ENCODE assay signal across 27 mouse cellular contexts in the genomic region with DNA sequence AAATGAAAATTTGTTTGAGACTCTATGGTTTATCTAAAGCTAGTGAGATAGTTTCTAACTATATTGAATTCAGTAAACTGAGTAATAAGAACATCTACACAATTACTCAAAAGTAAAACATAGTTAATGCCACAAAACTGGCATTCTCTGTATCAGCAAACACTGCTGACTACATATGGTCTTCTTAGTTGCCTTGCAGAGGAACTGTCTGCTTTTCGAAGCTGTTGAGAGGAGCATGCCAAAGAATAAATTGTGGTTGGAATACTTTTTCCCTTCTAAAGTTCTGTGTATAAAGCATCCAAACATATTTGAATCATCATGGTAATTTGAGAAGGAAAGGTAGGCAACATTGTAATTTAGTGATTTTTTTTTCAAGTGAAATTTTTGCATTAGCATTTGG.
DNase-seq lines count a peak whose midpoint lies in the region; ATAC-seq and TF ChIP-seq lines count a peak whose summit lies in the region.
"Had no signal": no experiment of that assay in that cellular context is flagged by ENCODE, and none has a peak within 500 bp of the region (broad histone marks: within the 10 kb centered on the region; RNA-seq: fewer than 3 reads in every experiment).

No protein-coding gene starts in this region.

- no peak overlapping the region for H3K4me2 ChIP-seq in embryonic facial prominence, embryonic 14.5 days (ENCODE audit: low read depth, low read length)
- H3K4me2 ChIP-seq in forebrain, postnatal 0 days (ENCODE audit: low read depth): no peak overlapping the region
- no peak overlapping the region for H3K4me2 ChIP-seq in forebrain, embryonic 12.5 days
- H3K4me2 ChIP-seq: embryonic facial prominence, embryonic 15.5 days; heart, embryonic 11.5 days; hindbrain, embryonic 12.5 days; hindbrain, embryonic 15.5 days had no signal

- H3K27me3 ChIP-seq in embryonic facial prominence, embryonic 14.5 days (replicated peaks; ENCODE audit: control insufficient read depth, insufficient read depth, low read length): no peaks in the 10 kb centered on the region
- no peaks in the 10 kb centered on the region for H3K27me3 ChIP-seq in embryonic facial prominence, embryonic 10.5 days (replicated peaks; ENCODE audit: low read depth, poor library complexity, severe bottlenecking)
- no peaks in the 10 kb centered on the region for H3K27me3 ChIP-seq in forebrain, postnatal 0 days (ENCODE audit: insufficient read depth, low read length)
- no peaks in the 10 kb centered on the region for H3K27me3 ChIP-seq in forebrain, embryonic 12.5 days
- H3K27me3 ChIP-seq: CH12.LX; embryonic facial prominence, embryonic 15.5 days; hindbrain, embryonic 12.5 days; hindbrain, embryonic 15.5 days had no signal

- DNase-seq in embryonic facial prominence, embryonic 14.5 days (ENCODE audit: low spot score): peak; percentile 20
- DNase-seq in embryonic facial prominence, embryonic 10.5 days (ENCODE audit: low spot score): no peak
- DNase-seq in forebrain, postnatal 0 days: peak; percentile 65
- DNase-seq in NIH3T3 (ENCODE audit: low read depth): peak; percentile 4
- DNase-seq: adrenal gland, adult 8-10 months; adrenal gland, postnatal 25 days; B cell, adult 2 months; cerebellum, adult 11-12 months; cerebellum, adult 8-10 months; cerebellum, postnatal 10 days; cerebellum, postnatal 36 days; embryo, embryonic 11 days; gastrocnemius, postnatal 10 days; gastrocnemius, postnatal 36 days; kidney, adult 2 months had no signal

- ATAC-seq in embryonic facial prominence, embryonic 14.5 days (ENCODE audit: low read depth): no peak
- peak; percentile 83 for ATAC-seq in forebrain, postnatal 0 days
- ATAC-seq in forebrain, embryonic 12.5 days (ENCODE audit: low FRiP score): no peak
- ATAC-seq in cerebellum, adult (ENCODE audit: insufficient number of reproducible peaks, low FRiP score, low TSS enrichment): no peak
- no peak for ATAC-seq in frontal cortex, adult (ENCODE audit: low TSS enrichment)
- ATAC-seq: activated CD4-positive, CD25-positive, alpha-beta regulatory T cell, adult 4 months; intestine, postnatal 0 days had no signal

- no peak for TF ChIP-seq CTCF in forebrain, postnatal 0 days (IDR thresholded peaks at IDR 0.05; ENCODE audit: low read depth)

- H3K27ac ChIP-seq in embryonic facial prominence, embryonic 14.5 days (replicated peaks; ENCODE audit: low read depth, low read length): no peak overlapping the region
- H3K27ac ChIP-seq in embryonic facial prominence, embryonic 10.5 days (replicated peaks): no peak overlapping the region
- H3K27ac ChIP-seq in forebrain, postnatal 0 days (ENCODE audit: low read depth, low read length): no peak overlapping the region
- no peak overlapping the region for H3K27ac ChIP-seq in forebrain, embryonic 12.5 days
- H3K27ac ChIP-seq: embryonic facial prominence, embryonic 15.5 days; hindbrain, embryonic 12.5 days; hindbrain, embryonic 15.5 days had no signal

- WGBS in embryonic facial prominence, embryonic 14.5 days: 56% methylated on average over 1 of the region's 1 CpGs
- 96% methylated on average over 1 of the region's 1 CpGs for WGBS in embryonic facial prominence, embryonic 10.5 days
- WGBS in forebrain, postnatal 0 days: 56% methylated on average over 1 of the region's 1 CpGs
- WGBS in forebrain, embryonic 12.5 days: 89% methylated on average over 1 of the region's 1 CpGs

- H3K4me1 ChIP-seq in embryonic facial prominence, embryonic 14.5 days (ENCODE audit: control insufficient read depth, insufficient read depth, low read length): no peaks in the 10 kb centered on the region
- no peaks in the 10 kb centered on the region for H3K4me1 ChIP-seq in embryonic facial prominence, embryonic 10.5 days
- H3K4me1 ChIP-seq in forebrain, postnatal 0 days (ENCODE audit: insufficient read depth): no peaks in the 10 kb centered on the region
- H3K4me1 ChIP-seq in forebrain, embryonic 12.5 days: no peaks in the 10 kb centered on the region
- H3K4me1 ChIP-seq: embryonic facial prominence, embryonic 15.5 days; hindbrain, embryonic 12.5 days; hindbrain, embryonic 15.5 days had no signal

- 0 out of 2 replicates have a peak, but pooled peaks cover 5% of the 10 kb centered on the region for H3K9me3 ChIP-seq in embryonic facial prominence, embryonic 14.5 days (ENCODE audit: control insufficient read depth, low read length)
- H3K9me3 ChIP-seq in embryonic facial prominence, embryonic 10.5 days: 0 out of 2 replicates have a peak, but pooled peaks cover 9% of the 10 kb centered on the region
- H3K9me3 ChIP-seq in forebrain, postnatal 0 days (ENCODE audit: low read length): no peaks in the 10 kb centered on the region
- H3K9me3 ChIP-seq in forebrain, embryonic 12.5 days: no peaks in the 10 kb centered on the region
- H3K9me3 ChIP-seq: embryonic facial prominence, embryonic 15.5 days; G1E; hindbrain, embryonic 12.5 days; hindbrain, embryonic 15.5 days had no signal

- H3K9ac ChIP-seq in embryonic facial prominence, embryonic 14.5 days (ENCODE audit: low read depth, low read length): no peak overlapping the region
- no peak overlapping the region for H3K9ac ChIP-seq in forebrain, postnatal 0 days
- H3K9ac ChIP-seq in forebrain, embryonic 12.5 days: no peak overlapping the region
- H3K9ac ChIP-seq: embryonic facial prominence, embryonic 15.5 days; hindbrain, embryonic 12.5 days; hindbrain, embryonic 15.5 days had no signal

- no peak overlapping the region for H3K4me3 ChIP-seq in embryonic facial prominence, embryonic 14.5 days (ENCODE audit: low read depth, low read length)
- H3K4me3 ChIP-seq in embryonic facial prominence, embryonic 10.5 days: no peak overlapping the region
- H3K4me3 ChIP-seq in forebrain, postnatal 0 days (ENCODE audit: low read depth, low read length): no peak overlapping the region
- H3K4me3 ChIP-seq in forebrain, embryonic 12.5 days (replicated peaks): no peak overlapping the region
- H3K4me3 ChIP-seq: embryonic facial prominence, embryonic 15.5 days; erythroblast, embryonic 14.5 days; hindbrain, embryonic 12.5 days; hindbrain, embryonic 15.5 days had no signal

- H3K36me3 ChIP-seq in embryonic facial prominence, embryonic 14.5 days (ENCODE audit: control insufficient read depth, insufficient read depth, low read length): no peaks in the 10 kb centered on the region
- H3K36me3 ChIP-seq in embryonic facial prominence, embryonic 10.5 days (replicated peaks): no peaks in the 10 kb centered on the region
- H3K36me3 ChIP-seq in forebrain, postnatal 0 days (ENCODE audit: insufficient read depth): no peaks in the 10 kb centered on the region
- no peaks in the 10 kb centered on the region for H3K36me3 ChIP-seq in forebrain, embryonic 12.5 days (replicated peaks)
- H3K36me3 ChIP-seq: embryonic facial prominence, embryonic 15.5 days; G1E; hindbrain, embryonic 12.5 days; hindbrain, embryonic 15.5 days had no signal
